Mouse (Mus musculus): ENCODE results near the gene Exosc2. TPM values are rescaled to one million over a fixed set of nuclear protein-coding genes. Genes with fewer than 3 reads are reported as not detected.
"Not testable (repeated sequence)": the region's sequence is repeated elsewhere in the genome, so short reads cannot be mapped to it uniquely, and the experiment has no call there.

Exosc2 gene
- total RNA-seq, 2 experiments from 2014 or later, result 12.9 to 13.9 TPM

GRCm38 (mm10) chr2:31667332-31667731, 3.2 kb upstream of the Exosc2 start:
- DNase-seq, result no peak

GRCm38 (mm10) chr2:31678641-31679040, 8.1 kb downstream of the Exosc2 start:
- no peak for DNase-seq

- DNase-seq, result not testable (repeated sequence)
Measured at GRCm38 (mm10) chr2:31681051-31681707, 10.7 kb downstream of the Exosc2 start.

GRCm38 (mm10) chr2:31681731-31682235, 11.3 kb downstream of the Exosc2 start:
- DNase-seq, result no peak

- peak; percentile 61 for DNase-seq
Measured at GRCm38 (mm10) chr2:31683666-31684065, 13.2 kb downstream of the Exosc2 start.

- peak; percentile 86 for DNase-seq
Measured at GRCm38 (mm10) chr2:31688074-31688925, 17.8 kb downstream of the Exosc2 start, which contains the start of gene Abl1. Abl1 (plus strand) TSS chr2:31688376.

- DNase-seq, result no peak
Measured at GRCm38 (mm10) chr2:31689045-31689444, 18.5 kb downstream of the Exosc2 start.

GRCm38 (mm10) chr2:31690063-31690462, 19.5 kb downstream of the Exosc2 start:
- DNase-seq, result no peak

GRCm38 (mm10) chr2:31698209-31698608, 27.7 kb downstream of the Exosc2 start:
- no peak for DNase-seq

GRCm38 (mm10) chr2:31700545-31701446, 30.3 kb downstream of the Exosc2 start:
- DNase-seq, result no peak

GRCm38 (mm10) chr2:31703226-31703625, 32.7 kb downstream of the Exosc2 start:
- no peak for DNase-seq

- no peak for DNase-seq
Measured at GRCm38 (mm10) chr2:31705914-31706313, 35.4 kb downstream of the Exosc2 start.

GRCm38 (mm10) chr2:31706531-31706930, 36.0 kb downstream of the Exosc2 start:
- no peak for DNase-seq

GRCm38 (mm10) chr2:31712716-31713115, 42.2 kb downstream of the Exosc2 start:
- DNase-seq, result no peak

GRCm38 (mm10) chr2:31713813-31714212, 43.3 kb downstream of the Exosc2 start:
- DNase-seq, result no peak

GRCm38 (mm10) chr2:31714780-31715179, 44.3 kb downstream of the Exosc2 start:
- DNase-seq, result no peak

GRCm38 (mm10) chr2:31715985-31716384, 45.5 kb downstream of the Exosc2 start:
- DNase-seq, result no peak

- no peak for DNase-seq
Measured at GRCm38 (mm10) chr2:31719202-31719880, 48.8 kb downstream of the Exosc2 start.

- no peak for DNase-seq
Measured at GRCm38 (mm10) chr2:31719944-31720343, 49.4 kb downstream of the Exosc2 start.

GRCm38 (mm10) chr2:31720783-31721182, 50.3 kb downstream of the Exosc2 start:
- no peak for DNase-seq

GRCm38 (mm10) chr2:31724730-31725490, 54.4 kb downstream of the Exosc2 start:
- DNase-seq, result no peak

Measured in gastrocnemius, postnatal 10 days (tissue).